Mouse (Mus musculus) liver, postnatal 0 days (tissue): ENCODE data around the gene Lyz1. TPM values are rescaled to one million over a fixed set of nuclear protein-coding genes. Genes with fewer than 3 reads are reported as not detected.
"Not testable (repeated sequence)": the region's sequence is repeated elsewhere in the genome, so short reads cannot be mapped to it uniquely, and the experiment has no call there.

Experiments used
- ATAC-seq: fragments of 200-750 bp; cut with Nextera tagmentation; 2 replicates; pipeline ENCODE4 v1.8.0; 2017; ENCODE audit warnings: mild to moderate bottlenecking, moderate library complexity
- DNase-seq: peaks from one replicate; pipeline ENCODE4 v3.0.0-alpha.2; 2016
- H3K27ac ChIP-seq: fragments of 300-500 bp; sonication (generic); 2 replicates; pipeline ENCODE4 v1.5.1; 2014; ENCODE audit warnings: antibody characterized with exemption, moderate library complexity, mild to moderate bottlenecking, low read depth
- H3K27me3 ChIP-seq: fragments of 300-500 bp; sonication (generic); 2 replicates; pipeline ENCODE4 v1.6.1; 2014; ENCODE audit warnings: low read length, control low read depth, mixed read lengths; ENCODE audit not compliant: insufficient read depth
- H3K36me3 ChIP-seq: fragments of 300-500 bp; sonication (generic); replicated peaks from 2 replicates; pipeline ENCODE4 v1.6.1; 2014; ENCODE audit warnings: mild to moderate bottlenecking, control low read depth, low read length, moderate library complexity, mixed read lengths; ENCODE audit not compliant: insufficient read depth
- H3K4me1 ChIP-seq: fragments of 300-500 bp; sonication (generic); 2 replicates; pipeline ENCODE4 v1.6.1; 2014; ENCODE audit warnings: antibody characterized with exemption, mild to moderate bottlenecking, control low read depth; ENCODE audit not compliant: insufficient read depth
- H3K4me2 ChIP-seq: fragments of 300-500 bp; sonication (generic); 2 replicates; pipeline ENCODE4 v1.6.1; 2014; ENCODE audit warnings: low read depth, mild to moderate bottlenecking, low read length, moderate library complexity, mixed read lengths
- H3K4me3 ChIP-seq: fragments of 300-500 bp; sonication (generic); 2 replicates; pipeline ENCODE4 v1.5.1; 2014; ENCODE audit warnings: low read depth, low read length
- H3K9ac ChIP-seq: fragments of 300-500 bp; sonication (generic); replicated peaks from 2 replicates; pipeline ENCODE4 v1.6.1; 2014; ENCODE audit warnings: mild to moderate bottlenecking, moderate library complexity
- H3K9me3 ChIP-seq: fragments of 300-500 bp; sonication (generic); 2 replicates; pipeline ENCODE4 v1.6.1; 2016; ENCODE audit warnings: mild to moderate bottlenecking, control low read depth, low read length, mixed read lengths
- CTCF ChIP-seq: sonication (generic); IDR thresholded peaks from 2 replicates; pipeline ENCODE4 v1.5.1; 2016; ENCODE audit warnings: antibody characterized with exemption, low read depth
- EP300 ChIP-seq: IDR thresholded peaks from 2 replicates; pipeline ENCODE4 v1.6.1; 2016; ENCODE audit warnings: antibody characterized with exemption, low read depth, mild to moderate bottlenecking
- WGBS: fragments of 180-500 bp; shearing (Covaris S2); extraction: QIAGEN DNeasy Blood & Tissue Kit; methylation state at CpG from one replicate; pipeline ENCODE4 v1.1.7; 2014; ENCODE audit not compliant: insufficient replicate concordance; 5-methylcytosine and 5-hydroxymethylcytosine counted together
- polyA plus RNA-seq: library from polyadenylated mRNA; unstranded; fragments of >200 nt; fragmentation: Nextera tagmentation; extraction: Ambion mirVana; gene quantifications from 2 replicates; pipeline ENCODE4 v1.2.1, GENCODE M21; 2015

The Lyz1 gene
- polyA plus RNA-seq, 1 experiment from 2014 or later, result 0.42 TPM

GRCm38 (mm10) chr10:117301688-117302087, 9.0 kb upstream of the Lyz1 start:
- ATAC-seq (peak; percentile 41), DNase-seq (no peak)
- H3K4me3 ChIP-seq, result no peak overlapping the region

GRCm38 (mm10) chr10:117299901-117300520, 7.3 kb upstream of the Lyz1 start:
- H3K27ac ChIP-seq, result no peak overlapping the region
- H3K9me3 ChIP-seq, result no peaks in the 10 kb centered on the region
- no peak overlapping the region for H3K4me2 ChIP-seq
- no peak for DNase-seq
- ATAC-seq, result no peak
- peaks cover 9% of the 10 kb centered on the region; the same call in 1 of the 2 replicates for H3K4me1 ChIP-seq
- WGBS, result 55% methylated on average over 5 of the region's 5 CpGs
- H3K27me3 ChIP-seq, result no peaks in the 10 kb centered on the region
- H3K9ac ChIP-seq, result no peak overlapping the region
- no peak overlapping the region for H3K4me3 ChIP-seq
- no peaks in the 10 kb centered on the region for H3K36me3 ChIP-seq
- TF ChIP-seq CTCF, result no peak
- no peak for TF ChIP-seq EP300

More at GRCm38 (mm10) chr10:117301688-117302087, 9.0 kb upstream of the Lyz1 start:
- 37% methylated on average over 1 of the region's 1 CpGs for WGBS
- peak; percentile 84 for TF ChIP-seq EP300
- no peak for TF ChIP-seq CTCF
- Histone ChIP-seq H3K9me3 (no peaks in the 10 kb centered on the region), H3K9ac (no peak overlapping the region), H3K4me2 (0 out of 2 replicates have a peak overlapping the region, but pooled peaks have one; percentile 8), H3K36me3 (no peaks in the 10 kb centered on the region), H3K27me3 (no peaks in the 10 kb centered on the region), H3K27ac (no peak overlapping the region), H3K4me1 (peaks cover 9% of the 10 kb centered on the region; the same call in 1 of the 2 replicates)

- Histone ChIP-seq H3K27ac (peak overlapping the region; percentile 66; the same call in 1 of the 2 replicates), H3K27me3 (no peaks in the 10 kb centered on the region), H3K4me1 (peaks cover 9% of the 10 kb centered on the region; the same call in 1 of the 2 replicates), H3K9me3 (no peaks in the 10 kb centered on the region), H3K9ac (no peak overlapping the region), H3K4me2 (0 out of 2 replicates have a peak overlapping the region, but pooled peaks have one; percentile 19), H3K4me3 (no peak overlapping the region), H3K36me3 (no peaks in the 10 kb centered on the region)
- no peak for DNase-seq
- TF ChIP-seq EP300, result no peak
- TF ChIP-seq CTCF, result no peak
- ATAC-seq, result no peak
- 85% methylated on average over 4 of the region's 4 CpGs for WGBS
Observed at GRCm38 (mm10) chr10:117299106-117299505, 6.4 kb upstream of the Lyz1 start.

GRCm38 (mm10) chr10:117298336-117298735, 5.7 kb upstream of the Lyz1 start:
- no peak for TF ChIP-seq EP300
- no peak for TF ChIP-seq CTCF
- no peak overlapping the region for H3K4me3 ChIP-seq

GRCm38 (mm10) chr10:117290936-117291335, 1.7 kb downstream of the Lyz1 start:
- not testable (repeated sequence) for H3K9ac ChIP-seq, H3K4me2 ChIP-seq, H3K27ac ChIP-seq, DNase-seq, ATAC-seq, H3K9me3 ChIP-seq, H3K36me3 ChIP-seq, H3K27me3 ChIP-seq, H3K4me1 ChIP-seq, H3K4me3 ChIP-seq
- WGBS, result 82% methylated on average over 6 of the region's 6 CpGs

More at GRCm38 (mm10) chr10:117298336-117298735, 5.7 kb upstream of the Lyz1 start:
- Histone ChIP-seq H3K4me2 (peak overlapping the region; percentile 40), H3K9me3 (no peaks in the 10 kb centered on the region), H3K27ac (peak overlapping the region; percentile 66), H3K27me3 (no peaks in the 10 kb centered on the region), H3K9ac (no peak overlapping the region), H3K36me3 (no peaks in the 10 kb centered on the region), H3K4me1 (peaks cover 4% of the 10 kb centered on the region; the same call in 1 of the 2 replicates)
- ATAC-seq, result no peak
- DNase-seq, result no peak
- WGBS, result 68% methylated on average over 6 of the region's 6 CpGs

- no peak overlapping the region for H3K4me2 ChIP-seq
- no peak for DNase-seq
- WGBS, result 62% methylated on average over 6 of the region's 6 CpGs
- TF ChIP-seq CTCF (no peak), EP300 (no peak)
- H3K4me3 ChIP-seq, result no peak overlapping the region
- H3K9me3 ChIP-seq, result no peaks in the 10 kb centered on the region
- no peak for ATAC-seq
- H3K9ac ChIP-seq, result no peak overlapping the region
- no peaks in the 10 kb centered on the region for H3K36me3 ChIP-seq
- H3K27me3 ChIP-seq, result no peaks in the 10 kb centered on the region
- H3K4me1 ChIP-seq, result no peaks in the 10 kb centered on the region
- H3K27ac ChIP-seq, result no peak overlapping the region
Observed at GRCm38 (mm10) chr10:117290046-117290870, 2.4 kb downstream of the Lyz1 start.

- H3K36me3 ChIP-seq, H3K9me3 ChIP-seq, H3K27me3 ChIP-seq, H3K4me1 ChIP-seq, DNase-seq, H3K4me3 ChIP-seq, ATAC-seq, H3K27ac ChIP-seq, H3K9ac ChIP-seq, H3K4me2 ChIP-seq: not testable (repeated sequence)
- 68% methylated on average over 5 of the region's 5 CpGs for whole genome bisulfite sequencing
Observed at GRCm38 (mm10) chr10:117289034-117289505, 3.6 kb downstream of the Lyz1 start.
